Mouse (Mus musculus) thymus, postnatal 4 days (tissue): ENCODE data around the gene Dvl3.
"Not testable (repeated sequence)": the region's sequence is repeated elsewhere in the genome, so short reads cannot be mapped to it uniquely, and the experiment has no call there.

ENCODE experiments used
- DNase-seq: peaks from one replicate; pipeline ENCODE4 v3.0.0; 2021

Dvl3 gene

DNA sequence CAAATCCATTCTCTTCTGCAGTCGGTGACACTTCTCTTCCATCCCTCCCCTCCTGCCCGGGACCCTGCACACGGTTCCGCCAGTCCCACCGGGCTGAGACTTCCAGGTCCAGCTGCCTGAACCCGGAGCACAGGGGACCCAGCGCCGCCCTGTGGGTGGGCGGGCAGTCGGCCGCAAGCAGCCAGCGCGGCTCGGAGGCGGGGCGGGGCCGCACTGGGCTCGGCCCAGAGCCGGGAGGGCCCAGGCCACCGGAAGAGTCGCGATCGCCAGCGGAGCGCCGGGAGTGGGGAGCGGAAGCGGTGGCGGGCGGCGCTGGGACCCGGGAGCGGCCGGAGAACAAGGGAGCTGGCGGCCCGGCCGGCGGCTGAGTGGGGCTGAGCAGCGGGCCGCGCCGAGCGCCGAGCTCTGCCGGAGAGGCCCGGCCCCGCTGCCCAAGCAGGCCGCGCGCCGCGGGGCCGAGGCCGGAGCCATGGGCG is at the start of gene Dvl3:
TSS of gene Dvl3 (plus strand) at position 257 of the 476 bp plus-strand sequence.
- peak; percentile 84 for DNase-seq

DNA sequence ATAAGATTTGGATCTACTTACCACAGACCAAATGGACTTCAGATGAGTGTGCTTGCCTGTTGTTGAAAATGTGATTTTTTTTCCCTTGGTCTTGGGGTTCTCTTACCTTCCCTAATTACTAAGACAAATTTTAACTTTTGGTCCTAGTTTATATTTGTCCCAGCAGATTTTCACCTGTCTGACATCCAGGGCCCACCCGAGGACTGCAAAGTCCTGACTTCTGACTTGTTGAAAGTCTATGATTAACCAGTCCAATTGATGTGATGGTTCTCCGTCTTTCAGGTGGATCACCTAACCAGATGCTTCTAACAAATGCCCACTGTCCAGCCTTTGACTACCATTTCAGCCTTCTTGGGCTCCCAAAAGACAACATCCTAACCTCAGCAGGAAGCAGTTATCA is 45.8 kb upstream of the Dvl3 start:
- no peak for DNase-seq

DNA sequence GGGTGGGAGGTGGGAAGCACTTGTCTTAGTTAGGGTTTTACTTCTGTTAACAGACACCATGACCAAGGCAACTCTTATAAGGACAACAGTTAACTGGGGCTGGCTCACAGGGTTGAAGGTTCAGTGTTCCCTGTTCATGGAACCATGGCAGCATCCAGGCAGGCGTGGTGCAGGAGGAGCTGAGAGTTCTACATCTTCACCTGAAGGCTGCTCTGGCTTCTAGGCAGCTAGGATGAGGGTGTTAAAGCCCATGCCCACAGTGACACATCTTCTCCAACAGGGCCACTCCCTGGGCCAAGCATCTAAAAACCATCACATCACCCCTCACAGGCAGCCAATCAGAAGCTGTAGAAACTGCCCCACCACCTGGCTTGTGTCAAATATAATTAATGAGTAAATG is 45.1 kb upstream of the Dvl3 start:
- DNase-seq, result no peak

- DNase-seq, result no peak
These were observed 43.0 kb upstream of the Dvl3 start for GRCm38 (mm10) chr16:20473748-20474147.

- no peak for DNase-seq
These were observed 42.6 kb upstream of the Dvl3 start for GRCm38 (mm10) chr16:20474211-20474610.

- DNase-seq, result no peak
These were observed 42.0 kb upstream of the Dvl3 start for GRCm38 (mm10) chr16:20474786-20475185.

DNA sequence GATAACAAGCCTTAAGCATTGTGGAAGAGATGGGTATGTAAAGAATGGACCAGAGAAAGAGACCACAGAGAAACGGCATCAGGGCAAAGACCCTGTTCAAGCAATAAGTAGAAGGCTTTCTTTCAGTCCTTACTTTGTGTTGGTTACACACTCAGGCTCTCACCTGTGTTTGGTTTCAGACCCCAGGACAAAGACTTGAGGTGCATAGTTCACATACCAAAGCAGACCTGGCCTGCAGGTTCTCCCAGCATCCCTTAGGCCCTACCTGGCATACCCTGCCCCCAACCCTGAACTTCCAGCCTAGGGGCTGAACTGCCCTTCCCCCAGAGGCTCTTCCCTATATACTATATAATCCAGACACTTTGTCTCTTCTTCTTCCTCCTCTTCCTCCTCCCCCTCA is 41.4 kb upstream of the Dvl3 start:
- no peak for DNase-seq

GRCm38 (mm10) chr16:20476857-20477256 is 39.9 kb upstream of the Dvl3 start:
- DNase-seq, result no peak

DNA sequence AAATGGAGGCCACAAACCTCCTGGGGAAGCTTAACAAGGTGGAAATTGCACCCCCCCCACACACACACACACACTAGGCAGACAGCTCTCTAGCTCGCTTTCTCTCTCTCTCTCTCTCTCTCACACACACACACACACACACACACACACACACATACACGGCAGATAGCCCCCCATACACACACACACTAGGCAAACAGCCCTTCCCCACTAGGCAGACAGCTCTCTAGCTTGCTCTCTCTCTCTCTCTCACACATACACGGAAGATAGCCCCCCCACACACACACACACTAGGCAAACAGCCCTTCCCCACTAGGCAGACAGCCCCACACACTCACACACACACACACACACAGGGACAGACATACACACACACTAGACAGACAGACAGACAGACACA is 39.5 kb upstream of the Dvl3 start:
- no peak for DNase-seq

DNA sequence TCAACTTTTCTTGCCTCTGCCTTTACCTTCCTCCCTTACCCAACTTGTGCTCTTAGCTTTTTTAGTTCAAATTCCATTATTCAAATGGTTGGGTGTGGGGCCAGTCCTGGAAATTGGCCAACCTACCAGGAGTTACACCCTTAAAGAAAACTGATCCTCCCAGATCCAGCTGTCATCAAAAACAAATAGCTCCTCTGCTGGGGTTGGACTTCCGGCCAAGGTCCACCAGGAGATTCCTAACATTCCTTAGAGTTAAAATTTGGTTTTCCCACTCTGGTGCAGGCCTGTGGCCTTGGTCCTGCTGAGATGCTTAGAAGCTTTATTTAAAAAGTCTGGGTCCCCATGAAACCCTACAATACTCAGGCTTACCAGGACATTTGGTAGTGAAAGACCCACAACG is 38.3 kb upstream of the Dvl3 start:
- no peak for DNase-seq

GRCm38 (mm10) chr16:20479026-20479760 is 37.6 kb upstream of the Dvl3 start:
- not testable (repeated sequence) for DNase-seq

DNA sequence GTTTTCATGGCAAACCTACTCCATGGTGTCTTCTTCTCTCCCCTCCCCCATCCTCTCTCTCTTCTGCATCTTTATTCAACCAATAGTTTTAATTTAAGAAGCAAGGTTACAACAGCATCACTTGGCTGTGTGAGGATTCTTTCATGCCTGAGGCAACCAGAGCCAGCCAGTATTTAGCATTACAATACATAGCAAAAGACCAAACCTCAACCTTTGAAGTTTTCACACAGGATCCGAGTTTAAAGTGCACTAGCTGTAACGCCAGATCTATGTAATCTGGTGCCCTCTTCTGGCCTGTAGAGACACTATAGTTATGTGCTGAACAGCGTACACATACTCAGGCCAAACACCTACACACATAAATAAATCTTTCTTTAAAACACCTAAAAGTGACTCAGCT is 36.7 kb upstream of the Dvl3 start:
- peak; percentile 45 for DNase-seq

- DNase-seq, result no peak
These were observed 35.0 kb upstream of the Dvl3 start for GRCm38 (mm10) chr16:20481746-20482145.

GRCm38 (mm10) chr16:20483716-20484115 is 33.1 kb upstream of the Dvl3 start:
- not testable (repeated sequence) for DNase-seq

DNA sequence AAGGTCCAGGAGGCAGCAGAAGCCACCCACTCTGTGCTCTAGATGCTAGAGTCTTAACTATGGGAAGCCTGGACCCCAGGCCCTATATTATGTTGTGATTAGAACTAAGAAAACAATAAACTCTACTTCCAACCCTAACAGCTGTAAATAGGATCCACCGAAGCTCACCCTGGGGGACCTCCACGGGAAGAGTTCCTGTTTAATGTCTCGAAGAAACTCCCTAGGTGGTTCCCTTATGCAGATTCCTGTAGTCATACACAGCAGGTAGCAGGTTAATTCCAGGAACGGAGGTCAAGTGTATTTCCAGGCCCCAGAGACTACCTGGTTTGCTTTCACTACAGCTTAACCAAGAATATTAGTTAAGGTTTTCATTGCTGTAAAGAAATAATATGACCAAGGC is 31.7 kb upstream of the Dvl3 start:
- no peak for DNase-seq

- DNase-seq, result no peak
These were observed 30.7 kb upstream of the Dvl3 start for GRCm38 (mm10) chr16:20486048-20486447.

DNA sequence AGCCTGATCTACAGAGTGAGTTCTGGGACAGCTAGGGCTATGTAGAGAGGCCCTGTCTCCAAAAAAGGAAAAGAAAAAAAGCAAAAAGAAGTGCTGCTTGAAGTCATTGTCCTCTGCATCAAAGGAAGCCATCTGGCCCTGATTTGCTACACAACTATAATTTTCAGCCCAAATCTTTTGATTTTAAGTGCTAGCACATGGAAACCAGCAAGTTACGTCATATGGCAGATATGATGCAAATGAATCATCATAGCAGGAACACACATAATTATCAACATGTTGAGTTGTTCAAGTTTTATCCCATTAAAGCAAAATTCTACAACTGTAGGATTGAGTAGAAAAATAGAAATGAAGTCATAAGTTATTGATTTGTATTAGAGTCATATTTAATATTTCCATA is 28.6 kb upstream of the Dvl3 start:
- DNase-seq, result no peak

DNA sequence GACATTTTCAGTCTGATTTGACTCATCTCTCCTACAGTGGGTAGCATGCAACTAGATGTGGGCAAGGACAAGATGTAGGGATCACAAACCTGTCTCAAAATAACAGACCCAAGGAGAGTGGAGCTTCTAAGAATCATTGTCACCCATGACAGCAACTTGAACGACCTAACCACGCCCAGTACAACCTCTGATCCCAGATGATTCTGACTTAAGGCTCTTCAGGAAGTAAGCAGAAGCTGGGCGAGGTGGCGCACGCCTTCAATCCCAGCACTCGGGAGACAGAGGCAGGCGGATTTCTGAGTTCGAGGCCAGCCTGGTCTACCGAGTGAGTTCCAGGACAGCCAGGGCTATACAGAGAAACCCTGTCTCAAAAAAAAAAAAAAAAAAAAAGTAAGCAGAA is 28.0 kb upstream of the Dvl3 start:
- DNase-seq, result not testable (repeated sequence)

DNA sequence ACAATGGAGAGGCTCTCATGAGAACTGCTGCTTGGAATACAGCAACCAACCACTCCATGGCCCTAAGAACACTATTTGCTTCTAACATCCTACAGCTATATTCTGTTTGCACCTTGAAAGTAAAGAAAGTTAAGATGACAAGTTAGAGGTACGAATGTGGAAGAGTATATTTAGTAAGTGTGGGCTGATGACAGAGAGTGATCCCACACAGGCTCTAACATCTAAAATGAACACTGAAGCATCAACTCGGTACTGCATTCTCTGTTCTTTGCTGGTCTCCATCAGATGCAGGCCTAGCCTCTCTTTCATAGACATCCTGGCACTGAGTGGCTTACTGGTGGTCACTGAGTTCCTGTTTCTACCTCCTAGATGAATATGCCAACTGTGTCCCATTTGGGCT is 27.5 kb upstream of the Dvl3 start:
- no peak for DNase-seq

GRCm38 (mm10) chr16:20490581-20490980 is 26.2 kb upstream of the Dvl3 start:
- DNase-seq, result no peak

GRCm38 (mm10) chr16:20491301-20491700 is 25.5 kb upstream of the Dvl3 start:
- DNase-seq, result no peak

GRCm38 (mm10) chr16:20493452-20493851 is 23.3 kb upstream of the Dvl3 start:
- no peak for DNase-seq

GRCm38 (mm10) chr16:20496671-20497600 is 19.8 kb upstream of the Dvl3 start:
- peak; percentile 51 for DNase-seq
